Mouse (Mus musculus) spleen, postnatal 10 days (tissue): Measurements from ENCODE around the gene Scaf1.

Experiments used
- DNase-seq, 2 experiments: peaks; one replicate each; pipeline ENCODE4 v3.0.0; 2021 to 2022; ENCODE audit warnings: low spot score in 2 of 2

The Scaf1 gene

GRCm38 (mm10) chr7:45014096-45014451 is 2.1 kb downstream of the Scaf1 start:
- no peak for DNase-seq

- no peak for DNase-seq
Measured at GRCm38 (mm10) chr7:45013366-45014095, 2.6 kb downstream of the Scaf1 start.

- DNase-seq: no peak
Measured at GRCm38 (mm10) chr7:45012824-45013223, 3.3 kb downstream of the Scaf1 start.

- DNase-seq: no peak
Measured at GRCm38 (mm10) chr7:45012011-45012410, 4.2 kb downstream of the Scaf1 start.

- no peak for DNase-seq
Measured at GRCm38 (mm10) chr7:45008411-45008810, 7.8 kb downstream of the Scaf1 start.

GRCm38 (mm10) chr7:45007846-45008245 is 8.3 kb downstream of the Scaf1 start:
- DNase-seq: no peak

- DNase-seq: no peak
Measured at GRCm38 (mm10) chr7:45007141-45007540, 9.0 kb downstream of the Scaf1 start.

GRCm38 (mm10) chr7:45006503-45006902 is 9.7 kb downstream of the Scaf1 start:
- DNase-seq: no peak

- no peak for DNase-seq
Measured at GRCm38 (mm10) chr7:45005321-45005992, 10.7 kb downstream of the Scaf1 start.

- no peak for DNase-seq
Measured at GRCm38 (mm10) chr7:45004546-45004945, 11.6 kb downstream of the Scaf1 start.

GRCm38 (mm10) chr7:45002440-45002839 is 13.7 kb downstream of the Scaf1 start:
- no peak for DNase-seq

- DNase-seq: no peak
Measured at GRCm38 (mm10) chr7:45000539-45001114, 15.5 kb downstream of the Scaf1 start.

GRCm38 (mm10) chr7:44999753-45000152 is 16.4 kb downstream of the Scaf1 start:
- no peak for DNase-seq

- peak; percentile 50 to 68 for DNase-seq
Measured at GRCm38 (mm10) chr7:44998501-44998955, 17.6 kb downstream of the Scaf1 start, which contains the start of gene Bcl2l12. Gene Bcl2l12, minus strand, starts transcription at chr7:44998712.

- DNase-seq: no peak
Measured at GRCm38 (mm10) chr7:44997940-44998428, 18.2 kb downstream of the Scaf1 start.

GRCm38 (mm10) chr7:44997231-44997939 is 18.8 kb downstream of the Scaf1 start, which contains the start of gene Irf3:
Gene Irf3, plus strand, starts transcription at chr7:44997648.
- peak; percentile 97 to 99 for DNase-seq

GRCm38 (mm10) chr7:44996672-44997071 is 19.5 kb downstream of the Scaf1 start:
- DNase-seq: no peak

GRCm38 (mm10) chr7:44986879-44987718 is 29.1 kb downstream of the Scaf1 start:
- DNase-seq: no peak

- DNase-seq: peak; percentile 93 to 95
Measured at GRCm38 (mm10) chr7:44986192-44986878, 29.8 kb downstream of the Scaf1 start, which contains the start of gene Prmt1. Gene Prmt1, minus strand, starts transcription at chr7:44986568.

- DNase-seq: peak; percentile 46 to 71
Measured at GRCm38 (mm10) chr7:44985595-44986191, 30.5 kb downstream of the Scaf1 start.
